Mouse (Mus musculus): ENCODE measurements at regions not wholly inside any gene's neighbourhood (a gene's known extent, or its start where the extent isn't known, plus 50 kb on each side); places are given as distances from the start of the nearest gene placed in this dataset.

DNA sequence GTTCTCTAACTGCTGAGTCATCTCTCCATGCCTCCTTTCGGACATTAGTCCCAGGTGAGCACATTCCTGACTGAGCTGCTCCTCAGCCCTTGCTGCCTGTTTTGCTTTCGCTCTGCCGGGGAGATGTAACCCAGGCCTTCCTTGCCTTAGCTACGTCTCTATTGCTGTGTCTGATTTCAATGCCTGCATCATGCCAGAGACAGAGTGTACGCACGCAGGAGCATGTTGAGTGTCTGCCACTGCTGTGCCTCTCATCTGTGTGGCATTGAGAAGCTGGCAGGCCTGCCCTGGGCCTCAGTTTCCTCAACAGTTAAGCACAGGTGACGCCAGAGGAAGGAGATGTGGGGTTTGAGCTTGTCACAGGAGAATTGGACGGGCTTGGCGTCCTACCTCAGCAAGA, 55.7 kb upstream of the Eef2kmt start:
- H3K4me3 ChIP-seq (ENCODE audit: control insufficient read depth in 1 of 2, insufficient read depth in 1 of 2, low read depth in 2 of 2, low read length in 2 of 2), result no peak overlapping the region
- no peaks in the 10 kb centered on the region for H3K27me3 ChIP-seq (ENCODE audit: control insufficient read depth in 1 of 2, insufficient read depth in 2 of 2, low read length in 2 of 2)
- no peak for TF ChIP-seq MXI1 (IDR thresholded peaks at IDR 0.05; ENCODE audit: low read depth, low read length)

DNA sequence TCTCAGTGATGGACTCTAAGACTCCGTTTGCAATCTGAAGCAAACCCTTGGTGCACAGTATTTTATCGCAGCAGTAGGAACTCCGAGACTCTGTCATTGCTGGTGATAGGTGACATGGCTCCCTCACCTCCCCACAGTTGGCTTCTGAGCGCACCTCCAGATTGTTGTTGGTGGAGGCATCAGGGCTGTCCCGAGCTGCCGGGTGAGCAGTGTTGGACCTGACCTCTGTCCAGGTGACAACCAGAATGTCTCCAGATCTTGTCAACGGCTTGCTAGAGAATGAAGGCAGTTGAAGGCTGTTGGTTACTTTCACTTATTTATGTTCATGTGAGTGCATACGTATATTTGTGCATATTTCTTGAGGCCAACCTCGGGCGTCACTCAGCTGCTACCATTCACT, 55.0 kb upstream of the Eef2kmt start:
- TF ChIP-seq RCOR1 (IDR thresholded peaks at IDR 0.05; ENCODE audit: low read depth, low read length) (no peak), NELFE (IDR thresholded peaks at IDR 0.05; ENCODE audit: low read depth, low read length) (no peak), ZKSCAN1 (IDR thresholded peaks at IDR 0.05; ENCODE audit: low read depth, low read length) (no peak), POLR2A (IDR thresholded peaks at IDR 0.05; ENCODE audit: control insufficient read depth in 1 of 2, insufficient read depth in 1 of 2, low read depth in 1 of 2, low read length in 2 of 2, poor library complexity in 1 of 2) (no peak), EP300 (IDR thresholded peaks at IDR 0.05; ENCODE audit: low read depth in 1 of 2, low read length in 2 of 2) (no peak), MYB (IDR thresholded peaks at IDR 0.05; ENCODE audit: low read depth, low read length) (no peak), CHD2 (IDR thresholded peaks at IDR 0.05; ENCODE audit: low read length) (no peak), MYC (IDR thresholded peaks at IDR 0.05; ENCODE audit: low read depth, low read length) (no peak), USF2 (IDR thresholded peaks at IDR 0.05; ENCODE audit: borderline replicate concordance in 1 of 2, insufficient read depth in 1 of 2, low read depth in 1 of 2, low read length in 2 of 2) (no peak), TBP (IDR thresholded peaks at IDR 0.05; ENCODE audit: low read depth, low read length) (no peak), ELF1 (IDR thresholded peaks at IDR 0.05; ENCODE audit: low read depth, low read length) (no peak), E2F4 (IDR thresholded peaks at IDR 0.05; ENCODE audit: borderline replicate concordance, low read depth, low read length) (no peak), MEF2A (IDR thresholded peaks at IDR 0.05; ENCODE audit: extremely low read depth, insufficient replicate concordance, low read depth, low read length, poor library complexity, severe bottlenecking) (no peak)
- no peak for DNase-seq (ENCODE audit: low read depth, low spot score)

More for the DNA sequence above, 55.7 kb upstream of the Eef2kmt start:
- no peaks in the 10 kb centered on the region for H3K4me1 ChIP-seq (ENCODE audit: control insufficient read depth in 1 of 2, insufficient read depth in 2 of 2, low read length in 2 of 2)
- H3K79me2 ChIP-seq (ENCODE audit: control insufficient read depth, insufficient read depth, low read length, poor library complexity), result no peaks in the 10 kb centered on the region
- no peaks in the 10 kb centered on the region for H3K36me3 ChIP-seq (ENCODE audit: control insufficient read depth in 1 of 2, insufficient read depth in 2 of 2, low read length in 2 of 2)
- H3K27ac ChIP-seq (ENCODE audit: control insufficient read depth, low read depth, low read length), result no peak overlapping the region
- no peak for DNase-seq (ENCODE audit: low read depth, low spot score)
- H3K9me3 ChIP-seq (replicated peaks; ENCODE audit: insufficient read depth, low read length), result no peaks in the 10 kb centered on the region
- H3K9ac ChIP-seq (ENCODE audit: control insufficient read depth, low read depth, low read length, poor library complexity, severe bottlenecking), result no peak overlapping the region

DNA sequence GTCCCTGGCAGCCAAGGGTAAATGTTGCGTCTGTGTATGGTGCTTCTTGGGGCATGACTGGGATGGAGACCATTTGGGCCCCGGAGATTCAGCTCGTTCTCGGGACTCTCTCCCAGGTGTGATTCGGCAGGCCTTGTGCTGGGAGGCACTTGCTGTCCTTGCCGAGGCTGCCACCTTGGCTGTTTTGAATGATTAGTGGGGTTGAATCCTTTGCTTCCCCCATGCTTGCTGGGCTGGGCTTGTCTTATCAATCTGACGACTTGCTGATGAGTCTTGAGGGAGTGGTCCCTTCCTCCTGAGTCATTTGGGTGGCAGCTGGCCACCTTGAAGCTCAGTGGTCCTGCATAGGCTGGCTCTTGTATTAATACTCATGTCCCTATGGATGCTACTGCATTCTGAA, 52.0 kb upstream of the Eef2kmt start:
- H3K4me3 ChIP-seq (ENCODE audit: control insufficient read depth in 1 of 2, insufficient read depth in 1 of 2, low read depth in 2 of 2, low read length in 2 of 2), result no peak overlapping the region
- H3K9ac ChIP-seq (ENCODE audit: control insufficient read depth, low read depth, low read length, poor library complexity, severe bottlenecking), result no peak overlapping the region
- no peaks in the 10 kb centered on the region for H3K4me1 ChIP-seq (ENCODE audit: control insufficient read depth in 1 of 2, insufficient read depth in 2 of 2, low read length in 2 of 2)
- TF ChIP-seq GATA1 (IDR thresholded peaks at IDR 0.05; ENCODE audit: low read depth, low read length) (no peak), ZC3H11A (IDR thresholded peaks at IDR 0.05; ENCODE audit: low read depth, low read length) (no peak)
- H3K27me3 ChIP-seq (ENCODE audit: control insufficient read depth in 1 of 2, insufficient read depth in 2 of 2, low read length in 2 of 2), result no peaks in the 10 kb centered on the region
- no peaks in the 10 kb centered on the region for H3K9me3 ChIP-seq (replicated peaks; ENCODE audit: insufficient read depth, low read length)
- H3K27ac ChIP-seq (ENCODE audit: control insufficient read depth, low read depth, low read length), result no peak overlapping the region
- H3K36me3 ChIP-seq (ENCODE audit: control insufficient read depth in 1 of 2, insufficient read depth in 2 of 2, low read length in 2 of 2), result no peaks in the 10 kb centered on the region
- H3K79me2 ChIP-seq (ENCODE audit: control insufficient read depth, insufficient read depth, low read length, poor library complexity), result no peaks in the 10 kb centered on the region
- no peak for DNase-seq (ENCODE audit: low read depth, low spot score)

More for the DNA sequence above, 55.0 kb upstream of the Eef2kmt start:
- no peak overlapping the region for H3K9ac ChIP-seq (ENCODE audit: control insufficient read depth, low read depth, low read length, poor library complexity, severe bottlenecking)
- H3K4me3 ChIP-seq (ENCODE audit: control insufficient read depth in 1 of 2, insufficient read depth in 1 of 2, low read depth in 2 of 2, low read length in 2 of 2), result no peak overlapping the region
- H3K36me3 ChIP-seq (ENCODE audit: control insufficient read depth in 1 of 2, insufficient read depth in 2 of 2, low read length in 2 of 2), result no peaks in the 10 kb centered on the region
- H3K27ac ChIP-seq (ENCODE audit: control insufficient read depth, low read depth, low read length), result no peak overlapping the region
- no peaks in the 10 kb centered on the region for H3K4me1 ChIP-seq (ENCODE audit: control insufficient read depth in 1 of 2, insufficient read depth in 2 of 2, low read length in 2 of 2)
- H3K9me3 ChIP-seq (replicated peaks; ENCODE audit: insufficient read depth, low read length), result no peaks in the 10 kb centered on the region
- no peaks in the 10 kb centered on the region for H3K27me3 ChIP-seq (ENCODE audit: control insufficient read depth in 1 of 2, insufficient read depth in 2 of 2, low read length in 2 of 2)
- no peaks in the 10 kb centered on the region for H3K79me2 ChIP-seq (ENCODE audit: control insufficient read depth, insufficient read depth, low read length, poor library complexity)
